Mouse (Mus musculus) monocyte, adult 2 months (primary cell): Measurements from ENCODE around the gene N4bp2l1.
"Not testable (repeated sequence)": the region's sequence is repeated elsewhere in the genome, so short reads cannot be mapped to it uniquely, and the experiment has no call there.

Experiments used
- DNase-seq, 2 experiments: peaks; one replicate each; pipeline ENCODE4 v3.0.0; 2022; ENCODE audit warnings: low spot score in 2 of 2, low read depth in 1 of 2

Gene N4bp2l1

DNA sequence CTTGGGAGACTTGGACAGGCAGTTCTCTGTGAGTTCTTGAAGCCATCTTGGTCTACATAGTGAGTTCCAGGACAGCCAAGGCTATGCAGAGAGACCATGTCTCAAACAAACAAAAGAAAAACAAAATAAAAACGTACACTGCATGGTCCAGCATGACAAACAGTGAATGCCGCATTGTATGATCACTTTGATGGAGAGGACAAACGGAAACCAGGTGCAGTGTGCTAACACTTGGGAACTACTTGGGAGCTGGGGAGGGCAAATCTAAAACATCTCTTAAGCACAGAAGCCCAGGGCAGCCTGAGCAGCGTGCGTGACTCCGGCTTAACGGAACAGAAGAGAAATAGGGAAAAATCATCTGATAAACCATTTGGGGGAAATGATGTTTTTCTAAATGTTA, at the start of gene N4bp2l1:
TSS of gene N4bp2l1 (minus strand) at position 101 of the 400 bp plus-strand sequence.
- no peak for DNase-seq

DNA sequence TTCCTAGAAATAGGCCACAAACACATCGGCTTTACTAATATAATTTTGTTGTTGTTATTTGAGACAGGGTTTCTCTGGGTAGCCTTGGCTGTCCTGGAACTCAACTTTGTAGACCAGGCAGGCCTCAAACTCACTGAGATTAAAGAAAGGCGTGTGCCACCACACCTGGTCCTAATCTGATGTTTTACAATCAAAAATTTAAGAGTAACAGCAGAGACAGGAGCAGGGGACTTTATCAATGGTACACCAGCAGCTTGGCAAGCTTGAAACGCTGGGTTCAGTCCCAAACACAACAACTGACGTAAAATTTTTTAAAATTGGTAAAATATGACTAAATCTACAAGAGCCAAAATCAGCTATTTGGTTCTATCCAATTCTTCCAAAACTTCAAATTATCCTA, 47.9 kb upstream of the N4bp2l1 start:
- no peak for DNase-seq

DNA sequence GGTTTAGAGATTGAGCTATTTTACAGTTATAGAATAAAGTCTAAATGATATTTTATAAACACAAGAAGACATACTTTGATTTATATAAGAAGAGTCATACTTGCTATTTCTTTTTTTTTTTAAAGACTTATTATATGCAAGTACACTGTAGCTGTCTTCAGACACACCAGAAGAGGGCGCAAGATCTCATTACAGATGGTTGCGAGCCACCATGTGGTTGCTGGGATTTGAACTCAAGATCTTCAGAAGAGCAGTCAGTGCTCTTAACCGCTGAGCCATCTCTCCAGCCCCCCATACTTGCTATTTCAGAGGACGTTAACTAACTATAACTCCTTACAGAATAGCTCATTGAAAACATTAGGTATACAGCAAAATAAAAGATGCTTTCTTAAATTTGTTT, 46.4 kb upstream of the N4bp2l1 start:
- not testable (repeated sequence) for DNase-seq

DNA sequence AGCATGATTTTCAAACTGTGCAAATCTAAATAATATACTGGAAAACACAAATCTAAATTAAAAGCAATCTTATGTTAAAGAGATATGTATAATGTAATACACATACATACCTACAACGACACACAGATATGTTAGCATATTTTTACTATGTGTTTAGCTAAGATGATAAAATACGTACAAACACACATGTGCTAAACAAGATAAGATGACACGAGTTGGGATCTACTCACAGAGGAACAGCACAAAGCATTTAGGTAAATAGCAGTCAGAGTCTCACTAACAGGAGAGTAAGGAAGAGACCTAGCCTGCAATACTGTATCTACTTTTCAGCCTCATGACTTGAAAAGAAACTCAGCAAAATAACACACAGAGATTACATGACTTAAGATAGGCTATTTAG, 44.5 kb upstream of the N4bp2l1 start:
- no peak for DNase-seq

DNA sequence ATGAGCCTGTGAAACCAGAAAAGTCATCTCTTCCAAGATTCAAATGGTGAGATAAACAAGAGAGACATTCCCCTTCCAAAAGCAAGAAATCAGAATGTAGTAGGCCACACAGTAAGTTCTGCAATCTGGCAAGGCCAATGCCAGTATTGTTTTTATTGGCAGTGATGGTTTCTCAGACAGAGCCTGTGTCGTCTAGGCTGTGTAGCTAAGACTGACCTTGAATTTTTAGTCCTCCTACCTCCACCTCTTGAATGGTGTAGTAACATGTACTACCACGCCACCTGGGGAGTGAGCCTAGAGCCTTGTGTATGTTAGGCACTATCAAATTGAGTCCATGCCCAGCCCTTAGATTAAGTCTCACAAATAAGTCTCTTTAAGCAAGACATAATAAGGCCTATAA, 32.7 kb upstream of the N4bp2l1 start:
- no peak for DNase-seq

DNA sequence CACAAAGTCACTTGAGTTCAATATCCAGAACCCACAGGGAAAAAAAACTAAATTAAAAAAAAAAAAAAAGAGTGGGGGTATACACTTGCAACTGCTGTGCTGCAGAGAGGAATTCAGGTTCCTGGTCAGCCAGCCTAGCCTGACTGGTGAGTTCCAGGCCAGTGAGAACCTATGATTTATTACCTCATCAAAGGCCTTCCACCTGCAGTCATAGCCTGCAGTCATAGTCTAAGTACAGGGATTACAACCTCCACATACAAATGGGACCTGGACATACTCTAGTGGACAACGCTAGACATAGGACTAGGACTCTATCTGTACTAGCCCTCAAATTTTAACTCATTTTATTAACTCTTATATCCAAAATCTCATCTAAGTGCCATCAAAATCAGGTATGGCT, 32.3 kb upstream of the N4bp2l1 start:
- DNase-seq: no peak

DNA sequence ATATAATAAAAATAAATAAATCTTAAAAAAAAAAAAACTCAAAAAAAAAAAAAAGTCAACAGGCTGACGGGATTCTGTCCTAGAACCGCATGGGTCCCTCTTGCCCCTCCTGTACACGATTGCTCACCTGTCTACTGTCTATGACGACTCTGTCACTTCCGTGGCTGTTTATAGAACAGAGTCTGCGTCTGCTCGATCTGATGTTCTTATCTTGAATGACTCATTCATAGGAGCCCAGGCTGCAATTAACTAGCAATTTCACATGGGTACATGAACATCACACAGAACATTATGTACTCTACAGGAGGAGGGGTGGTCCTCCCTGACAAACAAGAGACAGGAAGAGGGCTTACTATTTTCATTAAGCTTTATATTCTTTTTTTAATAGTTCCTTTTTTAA, 28.5 kb upstream of the N4bp2l1 start:
- no peak for DNase-seq

DNA sequence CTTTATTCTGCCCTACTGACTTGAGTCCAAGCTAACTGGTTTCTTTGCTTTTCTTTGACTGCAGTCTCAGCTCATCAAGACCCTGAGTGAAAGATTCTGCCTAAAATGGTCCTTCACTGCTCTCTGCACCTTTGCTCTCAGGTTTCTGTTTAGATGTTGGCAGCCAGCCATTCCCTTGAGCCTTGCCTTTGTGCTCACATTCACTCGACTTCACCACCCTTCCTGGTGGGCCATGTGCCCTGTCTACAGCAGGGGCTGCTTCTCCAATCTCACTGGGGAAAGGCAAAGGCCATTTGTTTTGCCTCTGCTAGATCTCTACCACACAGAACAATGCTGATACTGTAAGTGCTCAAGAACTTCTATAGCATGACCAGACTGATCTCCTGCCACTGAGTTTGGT, 25.8 kb upstream of the N4bp2l1 start:
- DNase-seq: no peak

DNA sequence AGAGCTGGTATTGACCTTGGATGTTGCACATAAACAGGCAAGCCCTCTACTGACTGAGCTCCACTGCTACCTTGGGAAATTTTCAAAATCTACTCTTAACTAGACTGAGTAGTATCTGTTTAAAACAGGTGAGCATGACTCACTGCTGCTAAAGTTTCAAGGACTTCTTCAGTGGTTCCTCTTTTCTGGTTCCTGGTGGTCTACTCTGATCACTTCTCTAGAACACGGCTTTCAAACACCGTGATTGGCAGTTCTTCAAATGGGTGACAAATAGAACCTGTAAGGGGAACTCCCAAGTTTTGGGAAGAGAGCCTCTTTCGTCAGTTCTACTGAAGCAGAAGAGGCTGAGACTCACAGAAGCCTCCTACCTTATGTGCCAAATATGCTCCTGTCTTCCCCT, 24.6 kb upstream of the N4bp2l1 start:
- DNase-seq: peak in 1 of 2 experiments; percentile 13

DNA sequence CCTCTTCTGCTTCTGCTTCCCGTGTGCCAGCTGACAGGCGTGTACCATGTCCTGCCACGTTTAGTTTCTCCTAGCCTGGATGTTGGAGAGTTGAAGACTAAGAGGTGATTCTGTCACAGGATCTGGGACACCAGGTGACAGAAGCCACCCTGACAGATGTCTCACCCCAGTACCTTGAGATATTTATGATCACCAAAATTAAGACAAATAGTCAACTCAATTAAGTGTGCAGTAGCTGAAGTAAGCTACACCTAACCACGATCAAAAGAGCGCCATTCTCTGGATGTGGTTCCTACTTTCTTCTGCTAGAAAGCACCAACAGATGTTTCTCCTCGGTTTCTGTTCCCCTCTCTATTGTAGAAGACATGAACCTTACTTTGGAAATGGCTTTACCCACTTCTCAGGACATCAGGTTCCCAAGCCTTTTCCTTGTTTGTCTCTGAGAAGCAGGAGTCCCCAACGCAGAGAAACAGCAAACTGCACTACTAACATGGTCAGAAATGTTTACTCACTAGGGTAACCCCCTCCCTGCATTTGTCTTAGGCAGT, 23.7 kb upstream of the N4bp2l1 start:
- no peak for DNase-seq

DNA sequence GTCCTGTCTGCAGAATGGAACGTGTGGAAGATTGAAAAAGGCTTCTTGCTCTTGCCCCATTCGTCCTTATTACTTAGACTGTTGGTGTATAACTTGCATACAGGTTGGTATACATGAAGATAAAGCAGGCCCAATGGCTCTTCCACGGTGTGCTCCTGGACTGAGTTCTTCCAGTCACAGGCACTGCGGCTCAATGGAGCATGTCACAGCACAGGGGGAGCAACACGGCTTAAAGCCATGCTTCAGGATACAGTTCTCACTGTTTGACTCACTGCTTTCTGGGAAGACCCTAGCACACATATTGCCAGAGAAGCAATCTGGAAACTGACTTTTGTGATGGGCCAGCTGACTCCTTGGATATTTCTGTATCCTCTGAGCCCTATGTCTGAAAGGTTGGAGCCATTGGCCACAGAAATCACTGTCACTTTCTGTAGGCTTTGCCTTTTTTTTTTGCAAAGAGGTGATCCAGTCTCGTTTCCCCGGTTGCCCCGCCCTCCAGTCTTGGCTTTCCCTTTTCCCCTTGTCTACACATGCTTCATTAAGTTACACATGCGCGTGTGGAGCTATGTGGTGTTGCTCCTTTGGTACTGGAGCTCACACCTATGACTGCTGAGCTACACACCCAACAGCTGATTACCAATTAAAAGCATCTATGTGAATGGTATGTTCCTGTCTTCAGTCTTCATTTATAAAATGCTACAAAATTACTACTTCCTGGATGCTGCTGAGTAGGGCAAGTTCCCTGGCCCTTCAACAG, 21.8 kb upstream of the N4bp2l1 start:
- DNase-seq: no peak

DNA sequence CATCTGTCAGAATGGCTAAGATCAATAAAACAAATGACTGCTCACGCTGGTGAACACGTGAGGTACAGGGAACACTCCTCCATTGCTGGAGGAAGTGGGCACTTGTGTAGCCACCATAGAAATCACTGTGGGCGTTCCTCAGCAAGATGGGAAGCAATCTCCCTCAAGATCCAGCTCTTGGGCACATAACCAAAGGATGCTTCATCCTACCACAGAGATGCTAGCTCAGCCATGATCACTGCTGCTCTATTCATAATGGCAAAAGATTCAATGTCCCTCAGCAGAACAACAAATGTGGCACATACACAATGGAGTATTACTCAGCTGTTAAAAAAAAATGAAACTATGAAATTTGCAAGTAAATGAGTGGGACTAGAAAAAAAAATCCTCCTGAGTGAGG, 19.7 kb upstream of the N4bp2l1 start:
- DNase-seq: no peak

DNA sequence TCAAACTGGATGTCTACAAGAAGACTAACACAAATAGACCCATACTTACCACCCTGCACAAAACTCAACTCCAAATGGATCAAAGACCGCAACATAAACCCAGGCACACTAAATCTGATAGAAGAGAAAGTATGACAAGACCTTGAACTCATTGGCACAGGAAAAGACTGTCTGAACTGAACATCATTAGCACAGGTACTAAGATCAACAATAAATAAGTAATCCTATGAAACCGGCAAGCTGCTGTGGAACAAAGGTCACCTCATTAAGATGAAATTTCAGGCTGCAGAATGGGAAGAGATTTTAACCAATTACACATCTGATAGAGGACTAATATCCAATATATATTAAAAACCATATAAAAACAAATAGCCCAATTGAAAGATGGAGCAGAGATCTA, 19.2 kb upstream of the N4bp2l1 start:
- no peak for DNase-seq

DNA sequence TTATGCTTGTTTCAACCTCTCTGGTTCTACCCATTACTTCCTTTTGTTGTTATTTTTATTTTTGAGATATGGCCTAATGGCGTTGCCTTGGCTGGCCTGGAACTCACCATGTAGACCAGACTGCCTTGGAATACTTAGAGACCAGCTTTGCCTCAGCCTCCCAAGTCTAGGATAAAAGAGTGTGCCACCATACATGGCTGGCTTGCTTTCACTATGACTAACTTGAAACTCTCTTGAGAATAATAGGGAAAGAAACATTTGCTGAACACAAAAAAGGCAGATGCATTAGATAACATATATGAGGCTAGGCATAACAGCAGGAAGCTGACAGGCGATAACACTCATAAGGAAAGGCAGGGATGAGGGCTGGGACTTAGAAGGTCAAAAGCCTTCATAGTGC, 17.1 kb upstream of the N4bp2l1 start:
- DNase-seq: no peak

DNA sequence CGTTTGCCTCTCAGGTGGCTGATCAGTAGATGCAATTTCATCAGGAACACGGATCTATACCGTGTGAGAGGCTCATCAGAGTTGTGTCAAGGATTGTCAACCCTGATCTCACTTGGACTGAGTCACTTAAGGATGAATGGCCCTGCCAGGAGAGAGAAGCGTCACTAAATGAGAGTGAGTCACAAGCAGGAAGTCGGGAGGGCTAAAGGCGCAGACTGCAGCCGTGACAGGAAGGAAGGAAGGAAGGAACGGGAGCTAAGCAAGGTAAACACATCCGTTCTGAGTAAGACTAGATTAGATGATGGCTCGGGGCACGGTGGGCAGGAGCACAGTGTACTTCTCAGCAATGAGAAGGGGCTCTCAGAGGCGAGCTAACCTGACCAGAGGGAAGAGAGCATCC, 14.7 kb upstream of the N4bp2l1 start:
- DNase-seq: no peak

DNA sequence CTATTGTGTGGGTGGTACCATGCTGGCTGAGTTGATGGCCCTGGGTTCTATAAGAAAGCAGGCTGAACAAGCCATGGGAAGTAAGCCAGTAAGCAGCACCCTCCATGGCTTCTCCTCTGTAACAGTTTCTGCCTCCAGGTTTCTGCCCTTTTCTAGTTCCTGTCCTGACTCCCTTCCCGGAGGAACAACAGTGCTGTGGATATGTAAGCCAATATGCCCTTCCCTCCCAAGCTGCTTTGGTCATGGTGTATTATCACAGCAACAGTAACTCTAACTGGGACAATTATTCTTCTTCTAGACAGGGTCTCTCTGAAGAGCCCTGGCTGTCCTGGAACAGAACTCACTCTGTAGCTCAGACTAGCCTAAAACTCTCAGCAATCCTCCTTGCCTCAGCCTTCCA, 14.1 kb upstream of the N4bp2l1 start:
- DNase-seq: no peak

DNA sequence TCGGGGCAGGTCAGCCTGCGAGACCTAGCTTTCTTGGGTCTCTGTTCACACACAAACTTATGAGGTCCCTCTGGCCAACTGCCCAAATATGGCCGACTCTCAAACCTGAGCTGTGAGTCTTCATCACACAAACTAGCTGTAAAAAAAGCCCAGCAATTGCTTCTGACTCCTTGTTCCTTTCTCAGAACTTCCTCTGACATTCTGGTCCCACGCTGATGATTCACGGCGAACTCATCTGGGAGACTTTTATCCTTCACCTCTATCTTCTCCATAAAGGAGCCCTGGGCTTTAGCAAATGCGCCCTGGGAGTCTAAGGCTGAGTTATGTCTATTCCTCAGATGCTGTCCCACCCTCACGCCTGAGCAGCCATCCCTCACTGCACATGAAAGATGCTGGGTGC, 10.6 kb upstream of the N4bp2l1 start:
- no peak for DNase-seq

DNA sequence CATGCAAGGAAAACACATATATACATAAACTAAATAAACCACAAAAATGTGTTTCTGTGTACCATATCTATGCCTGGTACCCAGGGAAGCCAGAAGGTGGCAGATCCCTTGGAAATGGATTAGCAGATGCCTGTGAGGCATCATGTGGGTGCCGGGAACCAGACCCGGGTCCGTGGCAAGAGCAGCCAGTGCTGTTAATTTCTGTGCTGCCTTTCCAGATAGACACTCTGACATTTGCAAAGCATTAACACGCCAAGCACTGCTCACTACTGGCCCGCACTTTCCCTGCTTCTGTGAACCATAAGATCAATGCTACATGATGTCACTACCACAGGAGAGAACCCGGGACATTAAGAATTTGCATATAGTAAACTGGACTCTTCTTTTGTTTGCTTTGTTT, 9.1 kb upstream of the N4bp2l1 start:
- no peak for DNase-seq

DNA sequence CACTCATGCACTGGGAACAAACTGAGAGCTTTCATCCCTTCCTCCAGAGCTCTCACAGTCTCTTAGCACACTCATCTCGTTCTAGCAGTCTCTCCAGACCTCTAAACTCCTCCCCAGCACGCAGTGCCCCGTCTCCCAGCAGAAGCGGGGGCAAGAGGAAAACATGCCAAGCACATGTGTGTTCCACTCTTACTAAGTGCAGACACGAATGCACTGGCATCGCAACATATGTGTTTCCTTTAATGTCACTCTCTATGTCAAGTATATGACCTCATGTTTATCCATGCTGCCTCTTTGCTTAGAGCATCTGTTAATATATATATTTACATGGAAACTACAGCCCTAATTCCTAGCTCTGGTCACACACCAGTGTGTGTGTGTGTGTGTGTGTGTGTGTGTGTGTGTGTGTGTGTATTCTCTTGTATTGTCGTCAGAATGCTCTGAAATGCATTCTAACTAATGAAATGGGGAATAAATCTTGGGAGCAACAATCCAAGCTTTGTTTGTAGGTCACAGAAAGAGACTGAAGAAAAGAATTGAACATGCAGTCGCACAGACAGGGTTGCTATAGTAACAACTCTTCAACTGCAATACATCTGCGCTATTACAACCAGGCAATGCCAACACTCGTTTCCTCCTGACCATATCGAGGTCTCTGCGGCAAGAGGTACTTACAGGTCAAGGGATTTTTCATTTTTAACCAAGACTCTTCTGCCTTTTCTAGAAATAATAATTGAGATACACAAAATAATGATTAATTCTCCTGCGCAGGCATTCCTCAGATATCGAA, 4.6 kb upstream of the N4bp2l1 start:
- no peak for DNase-seq

DNA sequence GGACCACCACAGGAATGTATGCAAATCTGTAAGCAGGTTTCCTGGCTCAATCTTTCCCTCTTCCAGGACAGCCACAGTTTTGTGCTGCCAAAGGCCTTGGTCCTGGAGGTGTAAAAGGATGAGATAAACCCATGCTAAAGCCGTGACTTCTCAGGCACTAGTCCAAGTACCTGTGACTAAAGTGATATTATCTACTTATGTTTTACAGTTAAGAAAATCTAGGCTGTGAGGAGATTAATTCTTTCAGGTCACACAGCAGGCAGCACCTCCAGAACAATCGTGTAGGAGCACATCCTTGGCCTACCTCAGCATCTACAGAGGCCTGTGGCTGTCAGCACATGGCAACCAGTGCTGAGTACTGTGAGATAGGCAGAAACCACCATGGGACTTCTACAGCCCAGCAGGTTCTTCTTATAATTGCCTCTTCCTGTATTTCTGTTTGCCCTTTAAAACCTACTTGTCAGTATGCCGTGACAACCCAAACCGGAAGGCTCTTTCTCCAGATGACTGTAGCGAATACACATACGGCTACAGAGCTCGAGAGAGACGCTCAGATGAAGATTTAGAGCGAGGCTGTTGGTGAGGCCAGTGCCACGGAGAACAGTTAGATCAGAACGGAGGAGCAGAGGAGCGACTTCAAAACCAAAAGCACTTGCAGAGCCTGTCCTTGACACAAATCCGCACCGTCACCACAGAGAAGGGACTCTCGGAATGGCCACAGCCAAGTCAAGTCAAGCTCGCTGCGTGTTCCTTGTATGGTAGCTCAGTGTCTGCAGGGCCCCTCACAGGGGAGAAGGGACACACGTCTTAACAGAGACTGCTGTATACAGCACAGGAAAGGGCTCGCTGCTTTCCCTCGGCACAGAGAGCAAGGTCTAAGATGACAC, 3.8 kb upstream of the N4bp2l1 start:
- peak in 1 of 2 experiments; percentile 34 for DNase-seq
